Mouse (Mus musculus) bone marrow macrophage, adult 2 months (primary cell): Measurements from ENCODE around the gene Grb10. TPM values are rescaled to one million over a fixed set of nuclear protein-coding genes. Genes with fewer than 3 reads are reported as not detected.

ENCODE experiments used
- H3K27ac ChIP-seq: 2 replicates; pipeline ENCODE4 v1.5.1; 2012; ENCODE audit warnings: low read depth, low read length; ENCODE audit not compliant: insufficient read depth
- H3K4me1 ChIP-seq: 2 replicates; pipeline ENCODE4 v1.6.1; 2012; ENCODE audit warnings: low read length; ENCODE audit not compliant: control insufficient read depth, insufficient read depth
- H3K4me3 ChIP-seq: 2 replicates; pipeline ENCODE4 v1.5.1; 2012; ENCODE audit warnings: mild to moderate bottlenecking, low read length, moderate library complexity; ENCODE audit not compliant: insufficient read depth
- CTCF ChIP-seq: IDR thresholded peaks from 2 replicates; pipeline ENCODE4 v1.5.1; 2012; ENCODE audit warnings: low read depth, mild to moderate bottlenecking, low read length, moderate library complexity
- POLR2A ChIP-seq: IDR thresholded peaks from 2 replicates; pipeline ENCODE4 v1.6.1; 2012; ENCODE audit warnings: mild to moderate bottlenecking, low read depth, low read length, borderline replicate concordance
- polyA plus RNA-seq: library from polyadenylated mRNA; stranded (reverse); fragments of >200 nt; gene quantifications from 2 replicates; pipeline ENCODE4 v1.2.4, GENCODE M21; 2012; ENCODE audit not compliant: missing spikeins, insufficient read depth, insufficient read length

The Grb10 gene
- polyA plus RNA-seq, 1 experiment, result 0.74 TPM

- Histone ChIP-seq H3K27ac (no peak overlapping the region), H3K4me1 (peaks cover 6% of the 10 kb centered on the region), H3K4me3 (no peak overlapping the region)
- TF ChIP-seq POLR2A (no peak), CTCF (no peak)
Measured at GRCm38 (mm10) chr11:11961917-11962628, 76.4 kb downstream of the Grb10 start.

GRCm38 (mm10) chr11:11960858-11961257 lies 77.6 kb downstream of the Grb10 start:
- Histone ChIP-seq H3K4me1 (peaks cover 6% of the 10 kb centered on the region), H3K27ac (no peak overlapping the region)

GRCm38 (mm10) chr11:11960227-11960626 lies 78.3 kb downstream of the Grb10 start:
- Histone ChIP-seq H3K4me3 (no peak overlapping the region), H3K4me1 (peaks cover 6% of the 10 kb centered on the region), H3K27ac (no peak overlapping the region)
- no peak for TF ChIP-seq CTCF
- TF ChIP-seq POLR2A, result no peak

More at GRCm38 (mm10) chr11:11960858-11961257, 77.6 kb downstream of the Grb10 start:
- no peak overlapping the region for H3K4me3 ChIP-seq
- TF ChIP-seq POLR2A (no peak), CTCF (no peak)

GRCm38 (mm10) chr11:11958479-11958878 lies 80.0 kb downstream of the Grb10 start:
- TF ChIP-seq POLR2A (no peak), CTCF (no peak)
- no peaks in the 10 kb centered on the region for H3K4me1 ChIP-seq
- no peak overlapping the region for H3K27ac ChIP-seq
- H3K4me3 ChIP-seq, result no peak overlapping the region

- Histone ChIP-seq H3K27ac (no peak overlapping the region), H3K4me1 (no peaks in the 10 kb centered on the region), H3K4me3 (no peak overlapping the region)
- no peak for TF ChIP-seq CTCF
- no peak for TF ChIP-seq POLR2A
Measured at GRCm38 (mm10) chr11:11958061-11958361, 80.5 kb downstream of the Grb10 start.

- Histone ChIP-seq H3K4me3 (no peak overlapping the region), H3K4me1 (no peaks in the 10 kb centered on the region), H3K27ac (no peak overlapping the region)
- no peak for TF ChIP-seq CTCF
- TF ChIP-seq POLR2A, result no peak
Measured at GRCm38 (mm10) chr11:11957211-11958060, 81.0 kb downstream of the Grb10 start.

- Histone ChIP-seq H3K27ac (no peak overlapping the region), H3K4me3 (no peak overlapping the region), H3K4me1 (no peaks in the 10 kb centered on the region)
- TF ChIP-seq CTCF, result no peak
- no peak for TF ChIP-seq POLR2A
Measured at GRCm38 (mm10) chr11:11955783-11956182, 82.7 kb downstream of the Grb10 start.

- Histone ChIP-seq H3K27ac (no peak overlapping the region), H3K4me1 (no peaks in the 10 kb centered on the region)
- no peak for TF ChIP-seq POLR2A
- TF ChIP-seq CTCF, result no peak
Measured at GRCm38 (mm10) chr11:11954606-11955005, 83.9 kb downstream of the Grb10 start.

GRCm38 (mm10) chr11:11954115-11954438 lies 84.4 kb downstream of the Grb10 start:
- no peak for TF ChIP-seq POLR2A
- no peak for TF ChIP-seq CTCF
- H3K4me1 ChIP-seq, result no peaks in the 10 kb centered on the region
- H3K27ac ChIP-seq, result no peak overlapping the region
- H3K4me3 ChIP-seq, result no peak overlapping the region

More at GRCm38 (mm10) chr11:11954606-11955005, 83.9 kb downstream of the Grb10 start:
- H3K4me3 ChIP-seq, result no peak overlapping the region

- no peaks in the 10 kb centered on the region for H3K4me1 ChIP-seq
- H3K27ac ChIP-seq, result no peak overlapping the region
- no peak overlapping the region for H3K4me3 ChIP-seq
- no peak for TF ChIP-seq POLR2A
- TF ChIP-seq CTCF, result no peak
Measured at GRCm38 (mm10) chr11:11953364-11954114, 84.9 kb downstream of the Grb10 start.
